Mouse (Mus musculus) forebrain, embryonic 12.5 days (tissue): ENCODE measurements around the gene Flnc. TPM values are rescaled to one million over a fixed set of nuclear protein-coding genes. Genes with fewer than 3 reads are reported as not detected.

Experiments
- ATAC-seq: fragments of 200-750 bp; cut with Nextera tagmentation; 2 replicates; pipeline ENCODE4 v1.8.0; 2017; ENCODE audit warnings: moderate TSS enrichment; ENCODE audit not compliant: low FRiP score
- H3K27ac ChIP-seq: fragments of 300-500 bp; sonication (generic); 2 replicates; pipeline ENCODE4 v1.5.1; 2016; ENCODE audit warnings: mild to moderate bottlenecking
- H3K27me3 ChIP-seq: fragments of 300-500 bp; sonication (generic); 2 replicates; pipeline ENCODE4 v1.6.1; 2016; ENCODE audit warnings: mild to moderate bottlenecking
- H3K36me3 ChIP-seq: fragments of 300-500 bp; sonication (generic); replicated peaks from 2 replicates; pipeline ENCODE4 v1.6.1; 2016; ENCODE audit warnings: mild to moderate bottlenecking
- H3K4me1 ChIP-seq: fragments of 300-500 bp; sonication (generic); 2 replicates; pipeline ENCODE4 v1.6.1; 2016
- H3K4me2 ChIP-seq: fragments of 300-500 bp; sonication (generic); 2 replicates; pipeline ENCODE4 v1.6.1; 2016; ENCODE audit warnings: mild to moderate bottlenecking, moderate library complexity
- H3K4me3 ChIP-seq: fragments of 300-500 bp; sonication (generic); replicated peaks from 2 replicates; pipeline ENCODE4 v1.5.1; 2016; ENCODE audit warnings: mild to moderate bottlenecking
- H3K9ac ChIP-seq: fragments of 300-500 bp; sonication (generic); 2 replicates; pipeline ENCODE4 v1.6.1; 2016; ENCODE audit warnings: mild to moderate bottlenecking
- H3K9me3 ChIP-seq: fragments of 300-500 bp; sonication (generic); 2 replicates; pipeline ENCODE4 v1.6.1; 2016
- WGBS: fragments of 180-500 bp; shearing (Covaris S2); methylation state at CpG from one replicate; pipeline ENCODE4 v1.1.7; 2016; 5-methylcytosine and 5-hydroxymethylcytosine counted together
- polyA plus RNA-seq: library from polyadenylated mRNA; unstranded; fragments of >200 nt; fragmentation: Nextera tagmentation; extraction: Ambion mirVana; gene quantifications from 2 replicates; pipeline ENCODE4 v1.2.1, GENCODE M21; 2016

Flnc gene
- polyA plus RNA-seq, 1 experiment from 2014 or later = 4.5 TPM

DNA sequence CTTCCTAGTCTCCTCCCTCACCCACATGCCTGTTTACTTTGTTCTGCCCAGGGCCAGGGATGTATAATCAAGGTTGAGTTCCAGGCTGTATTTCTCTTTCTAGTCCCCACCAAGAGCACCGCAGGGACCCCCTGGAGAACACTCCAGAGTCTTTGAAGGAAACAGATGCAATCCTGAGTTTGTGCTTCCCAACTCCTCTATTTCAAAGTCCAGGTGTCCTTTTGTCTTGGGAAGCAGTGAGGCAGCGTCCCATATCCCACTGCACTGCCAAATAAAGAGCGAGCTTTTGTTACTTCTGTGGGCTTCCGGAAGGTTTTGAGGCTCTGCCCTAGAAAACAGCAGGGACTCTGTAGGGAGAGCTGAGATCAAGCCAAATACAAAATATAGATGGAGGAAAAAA, 33.2 kb upstream of the Flnc start:
- H3K4me2 ChIP-seq = no peak overlapping the region
- H3K4me3 ChIP-seq = no peak overlapping the region
- H3K9me3 ChIP-seq = no peaks in the 10 kb centered on the region
- H3K27me3 ChIP-seq = peaks cover 12% of the 10 kb centered on the region
- no peak overlapping the region for H3K9ac ChIP-seq
- H3K27ac ChIP-seq = no peak overlapping the region
- 79% methylated on average over 4 of the region's 4 CpGs for WGBS
- peaks cover 24% of the 10 kb centered on the region for H3K4me1 ChIP-seq
- no peaks in the 10 kb centered on the region for H3K36me3 ChIP-seq
- ATAC-seq = no peak

DNA sequence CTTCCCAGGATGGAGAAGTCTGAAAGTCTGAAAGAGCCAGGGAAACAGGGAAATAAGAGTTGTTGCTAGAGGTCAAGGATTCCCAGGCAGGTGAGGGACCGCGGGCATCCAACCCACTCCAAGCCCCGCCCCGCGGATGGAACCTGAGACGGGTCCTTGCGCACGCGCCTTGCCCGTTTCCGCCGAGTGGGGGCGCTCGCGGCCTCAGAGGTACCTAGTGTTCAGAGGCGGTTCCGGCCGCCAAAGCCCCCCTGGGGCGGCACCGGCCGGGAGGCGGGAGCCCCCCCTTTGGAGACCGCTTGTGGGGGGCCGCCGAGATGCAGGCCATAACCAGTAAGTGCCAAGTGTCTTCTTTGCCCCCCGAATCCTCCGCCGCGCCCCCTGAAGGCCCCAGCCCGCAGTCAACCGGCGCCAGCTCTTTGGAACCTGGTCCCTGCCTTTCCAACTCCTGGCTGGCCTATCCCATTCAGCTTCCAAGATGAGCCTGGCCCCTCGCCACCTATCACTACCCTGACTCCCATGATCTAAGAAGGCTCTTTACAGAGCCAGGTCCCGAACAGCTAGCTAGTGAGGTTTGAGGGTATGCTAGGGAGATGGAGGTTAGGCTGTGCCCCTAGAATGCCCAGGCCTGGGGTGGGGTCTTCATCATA, 30.2 kb upstream of the Flnc start:
- H3K36me3 ChIP-seq = peaks cover 6% of the 10 kb centered on the region; the same call in 1 of the 2 replicates
- no peak overlapping the region; the same call in 1 of the 2 replicates for H3K4me3 ChIP-seq
- no peaks in the 10 kb centered on the region for H3K9me3 ChIP-seq
- peaks cover 6% of the 10 kb centered on the region for H3K4me1 ChIP-seq
- peak overlapping the region; percentile 25 for H3K4me2 ChIP-seq
- WGBS = 8% methylated on average over 34 of the region's 34 CpGs
- no peak overlapping the region for H3K9ac ChIP-seq
- no peak overlapping the region for H3K27ac ChIP-seq
- no peak for ATAC-seq
- 0 out of 2 replicates have a peak, but pooled peaks cover 2% of the 10 kb centered on the region for H3K27me3 ChIP-seq

GRCm38 (mm10) chr6:29406412-29406811, 26.6 kb upstream of the Flnc start:
- H3K4me3 ChIP-seq = no peak overlapping the region
- H3K27ac ChIP-seq = no peak overlapping the region
- no peak overlapping the region for H3K9ac ChIP-seq
- 92% methylated on average over 6 of the region's 6 CpGs for WGBS
- ATAC-seq = no peak
- peaks cover 25% of the 10 kb centered on the region for H3K36me3 ChIP-seq
- no peak overlapping the region for H3K4me2 ChIP-seq
- no peaks in the 10 kb centered on the region for H3K9me3 ChIP-seq
- H3K27me3 ChIP-seq = 0 out of 2 replicates have a peak, but pooled peaks cover 2% of the 10 kb centered on the region
- peaks cover 4% of the 10 kb centered on the region for H3K4me1 ChIP-seq

GRCm38 (mm10) chr6:29415446-29415845, 17.6 kb upstream of the Flnc start:
- Histone ChIP-seq H3K9me3 (no peaks in the 10 kb centered on the region), H3K36me3 (peaks cover 54% of the 10 kb centered on the region), H3K4me3 (no peak overlapping the region), H3K4me2 (no peak overlapping the region), H3K9ac (no peak overlapping the region), H3K4me1 (no peaks in the 10 kb centered on the region), H3K27ac (no peak overlapping the region), H3K27me3 (no peaks in the 10 kb centered on the region)
- WGBS = 88% methylated on average over 9 of the region's 9 CpGs
- ATAC-seq = no peak

DNA sequence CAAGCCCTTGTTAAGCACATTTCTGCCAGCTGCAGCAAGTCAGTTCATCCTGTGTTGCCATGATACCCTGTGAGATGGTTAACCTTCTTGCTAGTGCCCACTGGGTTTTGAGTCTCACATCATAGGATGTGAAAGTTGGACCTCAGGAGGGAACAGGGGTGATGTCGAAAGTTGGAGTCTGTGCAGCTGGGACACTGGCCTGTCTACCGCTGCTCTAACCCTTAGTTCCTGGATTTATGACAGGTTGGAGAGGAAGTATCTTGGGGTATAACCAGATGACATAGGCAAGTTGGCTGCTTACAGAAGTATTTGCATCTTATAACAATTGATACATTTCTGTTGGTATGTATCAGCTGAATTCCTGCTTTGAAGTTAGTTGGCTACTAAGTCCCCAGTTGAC, 12.5 kb upstream of the Flnc start:
- H3K27me3 ChIP-seq = no peaks in the 10 kb centered on the region
- H3K36me3 ChIP-seq = peaks cover 20% of the 10 kb centered on the region
- WGBS = 84% methylated on average over 2 of the region's 2 CpGs
- no peak overlapping the region for H3K4me3 ChIP-seq
- H3K9ac ChIP-seq = no peak overlapping the region
- H3K9me3 ChIP-seq = no peaks in the 10 kb centered on the region
- ATAC-seq = no peak
- H3K27ac ChIP-seq = no peak overlapping the region
- no peak overlapping the region for H3K4me2 ChIP-seq
- no peaks in the 10 kb centered on the region for H3K4me1 ChIP-seq

GRCm38 (mm10) chr6:29425118-29425517, 7.9 kb upstream of the Flnc start:
- WGBS = 82% methylated on average over 8 of the region's 8 CpGs
- H3K27me3 ChIP-seq = peaks cover 7% of the 10 kb centered on the region; the same call in 1 of the 2 replicates
- no peaks in the 10 kb centered on the region for H3K4me1 ChIP-seq
- H3K9ac ChIP-seq = no peak overlapping the region
- no peak overlapping the region for H3K4me3 ChIP-seq
- H3K4me2 ChIP-seq = no peak overlapping the region
- H3K27ac ChIP-seq = no peak overlapping the region
- H3K9me3 ChIP-seq = no peaks in the 10 kb centered on the region
- no peak for ATAC-seq
- no peaks in the 10 kb centered on the region for H3K36me3 ChIP-seq

DNA sequence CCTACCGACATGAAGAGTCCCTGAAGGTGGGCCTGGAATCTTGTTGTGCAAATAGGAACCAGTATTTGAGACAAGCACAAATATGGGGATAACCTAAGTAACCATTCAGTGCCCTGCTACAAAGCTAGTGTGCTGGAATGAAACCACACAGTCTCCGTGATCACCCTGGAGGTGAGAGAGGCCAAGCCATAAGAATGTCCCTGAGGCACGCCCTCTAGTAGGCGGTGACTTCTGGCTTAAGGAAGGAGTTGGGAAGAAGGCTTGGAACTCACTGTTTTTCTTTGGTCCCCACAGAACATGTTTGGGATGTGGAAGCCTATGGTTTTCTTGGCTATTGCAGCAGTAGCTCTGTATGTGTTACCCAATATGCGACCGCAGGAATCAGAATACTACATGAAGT, 6.7 kb upstream of the Flnc start:
- H3K4me1 ChIP-seq = no peaks in the 10 kb centered on the region
- H3K9ac ChIP-seq = no peak overlapping the region
- H3K27ac ChIP-seq = no peak overlapping the region
- H3K36me3 ChIP-seq = no peaks in the 10 kb centered on the region
- peaks cover 19% of the 10 kb centered on the region for H3K27me3 ChIP-seq
- no peak overlapping the region for H3K4me3 ChIP-seq
- WGBS = 84% methylated on average over 6 of the region's 6 CpGs
- H3K4me2 ChIP-seq = no peak overlapping the region
- no peaks in the 10 kb centered on the region for H3K9me3 ChIP-seq
- ATAC-seq = no peak

- no peaks in the 10 kb centered on the region for H3K9me3 ChIP-seq
- no peak overlapping the region for H3K4me3 ChIP-seq
- WGBS = 59% methylated on average over 4 of the region's 4 CpGs
- ATAC-seq = no peak
- no peak overlapping the region for H3K27ac ChIP-seq
- H3K4me2 ChIP-seq = no peak overlapping the region
- no peaks in the 10 kb centered on the region for H3K36me3 ChIP-seq
- H3K4me1 ChIP-seq = peaks cover 7% of the 10 kb centered on the region
- H3K9ac ChIP-seq = no peak overlapping the region
- peaks cover 37% of the 10 kb centered on the region for H3K27me3 ChIP-seq
These were observed 4.9 kb upstream of the Flnc start for GRCm38 (mm10) chr6:29428171-29428570.

DNA sequence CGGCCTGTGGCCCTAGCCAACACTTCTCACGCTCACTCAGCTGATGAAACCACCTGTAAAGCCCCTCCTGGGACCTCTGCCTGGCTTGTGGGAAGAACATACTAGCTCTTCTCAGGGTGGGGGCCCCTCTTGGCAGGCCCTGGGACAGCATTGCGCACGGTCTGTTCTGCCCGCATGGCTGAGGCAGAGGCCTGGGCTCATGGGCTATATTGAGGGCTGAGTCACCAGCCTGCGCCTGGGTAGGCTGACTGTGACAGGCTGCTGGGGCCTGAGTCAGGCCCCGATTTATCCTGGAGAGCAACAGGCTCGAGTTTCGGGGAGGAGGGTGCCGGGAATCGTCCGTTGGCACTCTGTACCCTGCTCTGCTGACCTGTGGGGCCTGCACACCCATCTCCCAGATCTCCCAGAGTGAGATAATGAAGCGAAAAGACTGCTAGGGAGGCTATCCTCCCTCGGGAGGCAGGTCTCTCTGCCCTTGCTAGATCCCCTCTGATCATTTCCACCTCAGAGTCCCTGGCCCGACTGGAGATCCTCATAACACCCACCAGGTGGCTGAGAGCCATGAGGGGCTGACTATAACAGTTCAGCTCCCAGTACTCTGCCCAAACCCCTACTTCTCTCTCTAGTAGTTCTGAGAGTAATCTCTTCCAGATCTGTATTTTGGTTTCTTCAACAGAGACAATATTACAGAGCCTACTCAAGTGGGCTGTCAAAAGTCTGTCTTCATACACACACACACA, 2.2 kb upstream of the Flnc start:
- Histone ChIP-seq H3K4me1 (peaks cover 34% of the 10 kb centered on the region), H3K9ac (no peak overlapping the region), H3K27me3 (peaks cover 64% of the 10 kb centered on the region), H3K9me3 (no peaks in the 10 kb centered on the region), H3K36me3 (no peaks in the 10 kb centered on the region), H3K4me2 (no peak overlapping the region), H3K27ac (no peak overlapping the region), H3K4me3 (no peak overlapping the region)
- no peak for ATAC-seq
- WGBS = 44% methylated on average over 15 of the region's 15 CpGs

- Histone ChIP-seq H3K4me1 (peaks cover 40% of the 10 kb centered on the region), H3K27me3 (peaks cover 68% of the 10 kb centered on the region)
These were observed 1.6 kb upstream of the Flnc start for GRCm38 (mm10) chr6:29431473-29431872.

GRCm38 (mm10) chr6:29432156-29432555, 900 bp upstream of the Flnc start:
- Histone ChIP-seq H3K4me2 (no peak overlapping the region), H3K27ac (no peak overlapping the region), H3K4me3 (no peak overlapping the region), H3K9ac (no peak overlapping the region), H3K4me1 (peaks cover 47% of the 10 kb centered on the region), H3K27me3 (peaks cover 68% of the 10 kb centered on the region), H3K9me3 (no peaks in the 10 kb centered on the region), H3K36me3 (no peaks in the 10 kb centered on the region)
- ATAC-seq = no peak
- WGBS = 35% methylated on average over 3 of the region's 3 CpGs

More at GRCm38 (mm10) chr6:29431473-29431872, 1.6 kb upstream of the Flnc start:
- Histone ChIP-seq H3K36me3 (no peaks in the 10 kb centered on the region), H3K9me3 (no peaks in the 10 kb centered on the region), H3K4me3 (no peak overlapping the region), H3K27ac (no peak overlapping the region), H3K9ac (no peak overlapping the region), H3K4me2 (no peak overlapping the region)
- 22% methylated on average over 5 of the region's 5 CpGs for WGBS
- ATAC-seq = no peak

DNA sequence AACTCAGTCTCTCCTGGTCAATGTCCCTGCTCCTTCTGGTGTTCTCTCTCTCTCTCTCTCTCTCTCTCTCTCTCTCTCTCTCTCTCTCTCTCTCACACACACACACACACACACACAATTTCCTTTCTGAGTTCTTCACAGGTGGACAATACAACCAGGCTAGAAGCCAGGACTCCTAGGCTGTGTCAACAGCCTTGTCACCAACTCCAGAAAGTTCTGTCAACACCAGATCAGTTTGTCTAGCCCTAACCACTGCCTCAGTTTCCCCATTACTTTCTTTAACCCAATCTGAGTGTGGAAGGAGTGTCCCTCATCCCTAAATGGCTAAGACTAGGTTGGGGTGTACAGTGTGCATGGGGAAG, 399 bp upstream of the Flnc start:
- H3K4me2 ChIP-seq = peak overlapping the region; percentile 86
- peak overlapping the region; percentile 48 for H3K4me3 ChIP-seq
- peak overlapping the region; percentile 49 for H3K9ac ChIP-seq
- H3K36me3 ChIP-seq = no peaks in the 10 kb centered on the region
- no peak for ATAC-seq
- H3K27ac ChIP-seq = no peak overlapping the region
- H3K27me3 ChIP-seq = peaks cover 68% of the 10 kb centered on the region
- H3K4me1 ChIP-seq = peaks cover 48% of the 10 kb centered on the region
- no peaks in the 10 kb centered on the region for H3K9me3 ChIP-seq
